Mouse (Mus musculus): Measurements from ENCODE around the gene Tmem54. TPM values are rescaled to one million over a fixed set of nuclear protein-coding genes. Genes with fewer than 3 reads are reported as not detected.
A peak's percentile ranks its signal among the peaks of the same experiment; 100 is the strongest.

The Tmem54 gene
- polyA plus RNA-seq, 1 experiment from 2014 or later: 1.5 TPM

GRCm38 (mm10) chr4:129065688-129066236 is 39.6 kb upstream of the Tmem54 start:
- Histone ChIP-seq H3K4me3 (ENCODE audit: low read depth, low read length) (no peak overlapping the region), H3K27ac (ENCODE audit: low read depth, low read length) (no peak overlapping the region), H3K4me1 (replicated peaks; ENCODE audit: control insufficient read depth, insufficient read depth, low read length) (no peaks in the 10 kb centered on the region), H3K27me3 (ENCODE audit: control insufficient read depth, insufficient read depth, low read length) (no peaks in the 10 kb centered on the region), H3K9ac (ENCODE audit: low read length) (no peak overlapping the region), H3K4me2 (ENCODE audit: low read depth, low read length, severe bottlenecking) (no peak overlapping the region), H3K36me3 (ENCODE audit: control insufficient read depth, insufficient read depth, low read length) (no peaks in the 10 kb centered on the region), H3K9me3 (ENCODE audit: control insufficient read depth, low read length) (no peaks in the 10 kb centered on the region)
- ATAC-seq (replicated peaks; ENCODE audit: low FRiP score): no peak
- no peak for DNase-seq (ENCODE audit: low spot score)

GRCm38 (mm10) chr4:129067638-129068415 is 37.5 kb upstream of the Tmem54 start:
- H3K27ac ChIP-seq (ENCODE audit: low read depth, low read length): no peak overlapping the region

GRCm38 (mm10) chr4:129068848-129069247 is 36.5 kb upstream of the Tmem54 start:
- WGBS: 95% methylated on average over 4 of the region's 4 CpGs
- no peaks in the 10 kb centered on the region for H3K9me3 ChIP-seq (ENCODE audit: control insufficient read depth, low read length)
- H3K27ac ChIP-seq (ENCODE audit: low read depth, low read length): no peak overlapping the region
- H3K4me3 ChIP-seq (ENCODE audit: low read depth, low read length): no peak overlapping the region
- H3K36me3 ChIP-seq (ENCODE audit: control insufficient read depth, insufficient read depth, low read length): no peaks in the 10 kb centered on the region
- H3K9ac ChIP-seq (ENCODE audit: low read length): no peak overlapping the region
- no peak for ATAC-seq (replicated peaks; ENCODE audit: low FRiP score)
- H3K27me3 ChIP-seq (ENCODE audit: control insufficient read depth, insufficient read depth, low read length): no peaks in the 10 kb centered on the region
- no peak overlapping the region for H3K4me2 ChIP-seq (ENCODE audit: low read depth, low read length, severe bottlenecking)
- no peak for DNase-seq (ENCODE audit: low spot score)
- no peaks in the 10 kb centered on the region for H3K4me1 ChIP-seq (replicated peaks; ENCODE audit: control insufficient read depth, insufficient read depth, low read length)

More at GRCm38 (mm10) chr4:129067638-129068415, 37.5 kb upstream of the Tmem54 start:
- no peaks in the 10 kb centered on the region for H3K27me3 ChIP-seq (ENCODE audit: control insufficient read depth, insufficient read depth, low read length)
- H3K9me3 ChIP-seq (ENCODE audit: control insufficient read depth, low read length): no peaks in the 10 kb centered on the region
- no peaks in the 10 kb centered on the region for H3K36me3 ChIP-seq (ENCODE audit: control insufficient read depth, insufficient read depth, low read length)
- DNase-seq (ENCODE audit: low spot score) (no peak), ATAC-seq (replicated peaks; ENCODE audit: low FRiP score) (no peak)
- no peaks in the 10 kb centered on the region for H3K4me1 ChIP-seq (replicated peaks; ENCODE audit: control insufficient read depth, insufficient read depth, low read length)
- H3K4me3 ChIP-seq (ENCODE audit: low read depth, low read length): no peak overlapping the region
- H3K9ac ChIP-seq (ENCODE audit: low read length): no peak overlapping the region
- WGBS: 85% methylated on average over 5 of the region's 5 CpGs
- H3K4me2 ChIP-seq (ENCODE audit: low read depth, low read length, severe bottlenecking): no peak overlapping the region

- H3K36me3 ChIP-seq (ENCODE audit: control insufficient read depth, insufficient read depth, low read length): peaks cover 3% of the 10 kb centered on the region; the same call in 1 of the 2 replicates
- no peaks in the 10 kb centered on the region for H3K4me1 ChIP-seq (replicated peaks; ENCODE audit: control insufficient read depth, insufficient read depth, low read length)
- no peak overlapping the region for H3K27ac ChIP-seq (ENCODE audit: low read depth, low read length)
- no peaks in the 10 kb centered on the region for H3K9me3 ChIP-seq (ENCODE audit: control insufficient read depth, low read length)
- 94% methylated on average over 9 of the region's 9 CpGs for WGBS
- no peak overlapping the region for H3K9ac ChIP-seq (ENCODE audit: low read length)
- ATAC-seq (replicated peaks; ENCODE audit: low FRiP score) (no peak), DNase-seq (ENCODE audit: low spot score) (no peak)
- H3K27me3 ChIP-seq (ENCODE audit: control insufficient read depth, insufficient read depth, low read length): no peaks in the 10 kb centered on the region
- H3K4me3 ChIP-seq (ENCODE audit: low read depth, low read length): no peak overlapping the region
- H3K4me2 ChIP-seq (ENCODE audit: low read depth, low read length, severe bottlenecking): no peak overlapping the region
These were observed 26.2 kb upstream of the Tmem54 start for GRCm38 (mm10) chr4:129079126-129079525.

GRCm38 (mm10) chr4:129081041-129081440 is 24.3 kb upstream of the Tmem54 start:
- no peak overlapping the region for H3K27ac ChIP-seq (ENCODE audit: low read depth, low read length)
- DNase-seq (ENCODE audit: low spot score): no peak
- no peak overlapping the region for H3K9ac ChIP-seq (ENCODE audit: low read length)
- no peak for ATAC-seq (replicated peaks; ENCODE audit: low FRiP score)
- no peak overlapping the region for H3K4me2 ChIP-seq (ENCODE audit: low read depth, low read length, severe bottlenecking)
- WGBS: 86% methylated on average over 7 of the region's 7 CpGs
- H3K4me1 ChIP-seq (replicated peaks; ENCODE audit: control insufficient read depth, insufficient read depth, low read length): no peaks in the 10 kb centered on the region
- peaks cover 3% of the 10 kb centered on the region; the same call in 1 of the 2 replicates for H3K36me3 ChIP-seq (ENCODE audit: control insufficient read depth, insufficient read depth, low read length)
- no peak overlapping the region for H3K4me3 ChIP-seq (ENCODE audit: low read depth, low read length)
- H3K9me3 ChIP-seq (ENCODE audit: control insufficient read depth, low read length): no peaks in the 10 kb centered on the region
- no peaks in the 10 kb centered on the region for H3K27me3 ChIP-seq (ENCODE audit: control insufficient read depth, insufficient read depth, low read length)

- WGBS: 78% methylated on average over 6 of the region's 6 CpGs
- DNase-seq (ENCODE audit: low spot score) (no peak), ATAC-seq (replicated peaks; ENCODE audit: low FRiP score) (no peak)
- no peak overlapping the region for H3K27ac ChIP-seq (ENCODE audit: low read depth, low read length)
- no peaks in the 10 kb centered on the region for H3K4me1 ChIP-seq (replicated peaks; ENCODE audit: control insufficient read depth, insufficient read depth, low read length)
- H3K27me3 ChIP-seq (ENCODE audit: control insufficient read depth, insufficient read depth, low read length): no peaks in the 10 kb centered on the region
- H3K9ac ChIP-seq (ENCODE audit: low read length): no peak overlapping the region
- no peaks in the 10 kb centered on the region for H3K9me3 ChIP-seq (ENCODE audit: control insufficient read depth, low read length)
- peaks cover 3% of the 10 kb centered on the region; the same call in 1 of the 2 replicates for H3K36me3 ChIP-seq (ENCODE audit: control insufficient read depth, insufficient read depth, low read length)
- no peak overlapping the region for H3K4me2 ChIP-seq (ENCODE audit: low read depth, low read length, severe bottlenecking)
- H3K4me3 ChIP-seq (ENCODE audit: low read depth, low read length): no peak overlapping the region
These were observed 23.8 kb upstream of the Tmem54 start for GRCm38 (mm10) chr4:129081512-129081911.

GRCm38 (mm10) chr4:129081939-129082338 is 23.4 kb upstream of the Tmem54 start:
- no peak for ATAC-seq (replicated peaks; ENCODE audit: low FRiP score)

GRCm38 (mm10) chr4:129082379-129083115 is 22.8 kb upstream of the Tmem54 start:
- Histone ChIP-seq H3K4me2 (ENCODE audit: low read depth, low read length, severe bottlenecking) (no peak overlapping the region), H3K36me3 (ENCODE audit: control insufficient read depth, insufficient read depth, low read length) (peaks cover 3% of the 10 kb centered on the region; the same call in 1 of the 2 replicates), H3K27me3 (ENCODE audit: control insufficient read depth, insufficient read depth, low read length) (no peaks in the 10 kb centered on the region), H3K9me3 (ENCODE audit: control insufficient read depth, low read length) (no peaks in the 10 kb centered on the region), H3K4me1 (replicated peaks; ENCODE audit: control insufficient read depth, insufficient read depth, low read length) (no peaks in the 10 kb centered on the region), H3K9ac (ENCODE audit: low read length) (no peak overlapping the region), H3K4me3 (ENCODE audit: low read depth, low read length) (no peak overlapping the region), H3K27ac (ENCODE audit: low read depth, low read length) (no peak overlapping the region)
- WGBS: 50% methylated on average over 10 of the region's 10 CpGs
- no peak for ATAC-seq (replicated peaks; ENCODE audit: low FRiP score)
- DNase-seq (ENCODE audit: low spot score): peak; percentile 77

More at GRCm38 (mm10) chr4:129081939-129082338, 23.4 kb upstream of the Tmem54 start:
- H3K9me3 ChIP-seq (ENCODE audit: control insufficient read depth, low read length): no peaks in the 10 kb centered on the region
- no peak overlapping the region for H3K9ac ChIP-seq (ENCODE audit: low read length)
- WGBS: 80% methylated on average over 3 of the region's 3 CpGs
- no peak overlapping the region for H3K4me3 ChIP-seq (ENCODE audit: low read depth, low read length)
- no peak for DNase-seq (ENCODE audit: low spot score)
- no peak overlapping the region for H3K4me2 ChIP-seq (ENCODE audit: low read depth, low read length, severe bottlenecking)
- H3K4me1 ChIP-seq (replicated peaks; ENCODE audit: control insufficient read depth, insufficient read depth, low read length): no peaks in the 10 kb centered on the region
- no peak overlapping the region for H3K27ac ChIP-seq (ENCODE audit: low read depth, low read length)
- peaks cover 3% of the 10 kb centered on the region; the same call in 1 of the 2 replicates for H3K36me3 ChIP-seq (ENCODE audit: control insufficient read depth, insufficient read depth, low read length)
- no peaks in the 10 kb centered on the region for H3K27me3 ChIP-seq (ENCODE audit: control insufficient read depth, insufficient read depth, low read length)
